In genomic region chr15:102136129-102136758, GRCm38 (mm10) we compare ENCODE assay signal across 8 mouse cellular contexts. TPM values are rescaled to one million over a fixed set of nuclear protein-coding genes. Genes with fewer than 3 reads are reported as not detected.
DNase-seq lines count a peak whose midpoint lies in the region; ATAC-seq and TF ChIP-seq lines count a peak whose summit lies in the region.

Gene Spryd3 (minus strand): TSS chr15:102136234.

- H3K36me3 ChIP-seq in megakaryocyte, embryonic 14.5 days (replicated peaks; ENCODE audit: low read length), result peaks cover 24% of the 10 kb centered on the region

- H3K27me3 ChIP-seq in megakaryocyte, embryonic 14.5 days (replicated peaks), result no peaks in the 10 kb centered on the region

- 0 out of 2 replicates have a peak, but pooled peaks have one; percentile 35 for TF ChIP-seq POLR2A in cortical plate, adult 2 months (IDR thresholded peaks at IDR 0.05; ENCODE audit: extremely low read depth, insufficient read depth, low read length)

- peak; percentile 95 for DNase-seq in gastrocnemius, adult 8-10 months (ENCODE audit: low spot score in 2 of 2)
- peak; percentile 57 for DNase-seq in hindlimb bud, embryonic 11.5 days (ENCODE audit: extremely low spot score, low read depth, low spot score)
- DNase-seq in left cerebral cortex, adult 8-10 months (ENCODE audit: low spot score in 2 of 2), result peak; percentile 95 to 98
- peak; percentile 97 to 98 for DNase-seq in right cerebral cortex, postnatal 10 days (ENCODE audit: low spot score in 2 of 2)
- peak; percentile 97 for DNase-seq in urinary bladder, postnatal 25 days (ENCODE audit: low spot score)

- H3K9me3 ChIP-seq in megakaryocyte, embryonic 14.5 days, result no peaks in the 10 kb centered on the region

- H3K4me3 ChIP-seq in cortical plate, adult 2 months (ENCODE audit: insufficient read depth, low read length), result peak within 1 kb of the TSS; percentile 97
- peak within 1 kb of the TSS; percentile 97 for H3K4me3 ChIP-seq in megakaryocyte, embryonic 14.5 days (replicated peaks)

- peak; percentile 100 for ATAC-seq in activated CD4-positive, CD25-positive, alpha-beta regulatory T cell, adult 4 months

- no peak for TF ChIP-seq CTCF in cortical plate, adult 2 months (IDR thresholded peaks at IDR 0.05; ENCODE audit: extremely low read depth, insufficient read depth, low read length)

- no peak within 1 kb of the TSS; the same call in 1 of the 2 replicates for H3K27ac ChIP-seq in cortical plate, adult 2 months (ENCODE audit: insufficient read depth, low read length)

- H3K4me1 ChIP-seq in cortical plate, adult 2 months (ENCODE audit: control insufficient read depth, insufficient read depth, low read length), result no peaks in the 10 kb centered on the region
- H3K4me1 ChIP-seq in megakaryocyte, embryonic 14.5 days, result peaks cover 26% of the 10 kb centered on the region

RNA-seq across cellular contexts. Expression of gene Spryd3, which starts in this region (rescaled TPM):
- 10 to 100 TPM; 19.5 to 42.0 TPM for polyA plus RNA-seq in activated CD4-positive, CD25-positive, alpha-beta regulatory T cell, adult 4 months (2017; shearing (Covaris generic))
- 152 and 156 TPM in 2 replicates for polyA plus RNA-seq in cortical plate, adult 2 months (2012; rRNA removed)
- total RNA-seq in gastrocnemius, adult 8-10 months (2022), result 1 to 10 TPM; 6.8 to 8.7 (median 7.3) TPM
- total RNA-seq in left cerebral cortex, adult 8-10 months (2022), result 100 to 1,000 TPM; 147 to 167 (median 161) TPM
- 9.5 and 25.9 TPM in 2 replicates for polyA plus RNA-seq in megakaryocyte, embryonic 14.5 days (2012; ENCODE audit: insufficient read depth, low replicate concordance)

Comparison
In these comparisons a context has a peak if more than half of its experiments do, and no peak if none do; other contexts are left out.
1. RNA of gene Spryd3 (total RNA-seq): 147 to 167 TPM in left cerebral cortex, adult 8-10 months; 6.8 to 8.7 TPM in gastrocnemius, adult 8-10 months; every median in the first group is over 10 times any median in the second.
2. Peak in every context shown above with its lines, with median percentiles within 50 percentile points of each other: DNase-seq.